Mouse (Mus musculus): ENCODE data around the gene Gna14. TPM values are rescaled to one million over a fixed set of nuclear protein-coding genes. Genes with fewer than 3 reads are reported as not detected.

Gna14 gene
- polyA plus RNA-seq, 1 experiment from 2014 or later = 2.6 TPM

- H3K4me2 ChIP-seq = no peak overlapping the region
- no peaks in the 10 kb centered on the region for H3K9me3 ChIP-seq (replicated peaks)
- ATAC-seq (ENCODE audit: low FRiP score) = no peak
- H3K4me1 ChIP-seq = no peaks in the 10 kb centered on the region
- no peak overlapping the region for H3K4me3 ChIP-seq (replicated peaks)
- H3K36me3 ChIP-seq = no peaks in the 10 kb centered on the region
- no peaks in the 10 kb centered on the region for H3K27me3 ChIP-seq (replicated peaks)
- no peak overlapping the region for H3K27ac ChIP-seq (replicated peaks)
- 94% methylated on average over 3 of the region's 3 CpGs for WGBS
- H3K9ac ChIP-seq (replicated peaks) = no peak overlapping the region
These were observed 85.0 kb downstream of the Gna14 start for GRCm38 (mm10) chr19:16520608-16521007.

GRCm38 (mm10) chr19:16526302-16526880, 90.8 kb downstream of the Gna14 start:
- no peaks in the 10 kb centered on the region for H3K9me3 ChIP-seq (replicated peaks)
- H3K4me1 ChIP-seq = no peaks in the 10 kb centered on the region
- no peak overlapping the region for H3K4me2 ChIP-seq
- H3K27me3 ChIP-seq (replicated peaks) = no peaks in the 10 kb centered on the region
- WGBS = 90% methylated on average over 9 of the region's 9 CpGs
- H3K27ac ChIP-seq (replicated peaks) = no peak overlapping the region
- no peak for ATAC-seq (ENCODE audit: low FRiP score)
- H3K9ac ChIP-seq (replicated peaks) = no peak overlapping the region
- no peak overlapping the region for H3K4me3 ChIP-seq (replicated peaks)
- no peaks in the 10 kb centered on the region for H3K36me3 ChIP-seq

DNA sequence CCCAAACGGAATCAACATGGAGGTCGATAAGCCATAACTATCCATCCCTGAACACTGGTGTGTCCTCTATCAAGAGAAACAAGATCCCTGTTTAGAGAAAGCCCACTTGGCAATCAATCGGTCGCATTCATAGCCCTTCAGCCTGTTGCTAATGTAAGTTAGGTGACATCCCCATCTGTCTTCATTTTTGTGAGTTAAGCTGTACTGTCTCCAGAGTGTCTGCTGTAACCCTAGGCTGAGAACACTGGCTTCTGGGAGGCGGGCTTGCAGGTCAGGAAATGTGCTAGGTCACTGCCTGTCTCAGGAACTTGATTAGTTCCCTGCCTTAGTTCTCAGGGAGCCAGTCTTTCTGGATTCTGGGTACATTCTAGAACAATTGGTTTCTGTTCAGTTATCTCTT, 91.5 kb downstream of the Gna14 start:
- no peak overlapping the region for H3K9ac ChIP-seq (replicated peaks)
- no peaks in the 10 kb centered on the region for H3K27me3 ChIP-seq (replicated peaks)
- ATAC-seq (ENCODE audit: low FRiP score) = no peak
- H3K36me3 ChIP-seq = no peaks in the 10 kb centered on the region
- H3K27ac ChIP-seq (replicated peaks) = no peak overlapping the region
- no peaks in the 10 kb centered on the region for H3K4me1 ChIP-seq
- H3K4me3 ChIP-seq (replicated peaks) = no peak overlapping the region
- H3K9me3 ChIP-seq (replicated peaks) = no peaks in the 10 kb centered on the region
- H3K4me2 ChIP-seq = no peak overlapping the region
- 81% methylated on average over 5 of the region's 5 CpGs for WGBS

- Histone ChIP-seq H3K9me3 (replicated peaks) (no peaks in the 10 kb centered on the region), H3K27me3 (replicated peaks) (no peaks in the 10 kb centered on the region), H3K4me2 (no peak overlapping the region), H3K9ac (replicated peaks) (no peak overlapping the region), H3K27ac (replicated peaks) (no peak overlapping the region), H3K4me1 (no peaks in the 10 kb centered on the region), H3K36me3 (no peaks in the 10 kb centered on the region), H3K4me3 (replicated peaks) (no peak overlapping the region)
- WGBS = 77% methylated on average over 3 of the region's 3 CpGs
- ATAC-seq (ENCODE audit: low FRiP score) = no peak
These were observed 92.8 kb downstream of the Gna14 start for GRCm38 (mm10) chr19:16528225-16528828.

DNA sequence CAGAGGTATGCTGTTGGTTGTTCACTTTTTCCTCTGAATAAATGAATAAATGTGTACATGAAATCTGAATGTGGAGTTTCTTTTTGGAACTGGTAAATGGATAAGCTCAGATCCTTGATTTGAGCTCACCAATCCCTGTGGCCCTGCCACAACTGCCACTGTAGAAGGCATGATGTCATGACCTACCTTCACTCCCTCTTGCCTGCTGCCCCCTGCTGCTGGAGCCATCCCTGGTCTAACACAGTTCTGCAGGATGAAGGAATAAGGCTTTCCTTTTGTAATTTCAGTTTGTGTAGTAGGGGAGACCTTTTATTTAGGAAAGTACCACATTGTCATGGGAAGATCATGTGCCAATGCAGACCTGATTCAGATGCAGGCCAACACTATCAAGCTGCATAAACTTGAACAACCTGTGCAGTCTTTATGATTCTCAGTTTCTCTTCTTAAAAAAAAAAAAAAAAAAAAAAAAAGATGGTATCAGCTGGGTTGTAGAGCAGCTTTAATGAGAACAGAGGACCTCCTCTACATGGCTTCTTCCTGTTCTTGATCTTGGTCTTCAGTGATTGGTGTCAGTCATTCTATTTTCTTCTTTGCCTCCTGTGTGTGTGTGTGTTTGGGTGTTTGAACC, 93.8 kb downstream of the Gna14 start:
- no peak overlapping the region for H3K4me2 ChIP-seq
- H3K9ac ChIP-seq (replicated peaks) = no peak overlapping the region
- ATAC-seq (ENCODE audit: low FRiP score) = no peak
- H3K36me3 ChIP-seq = no peaks in the 10 kb centered on the region
- H3K27ac ChIP-seq (replicated peaks) = no peak overlapping the region
- no peak overlapping the region for H3K4me3 ChIP-seq (replicated peaks)
- no peaks in the 10 kb centered on the region for H3K4me1 ChIP-seq
- H3K9me3 ChIP-seq (replicated peaks) = no peaks in the 10 kb centered on the region
- no peaks in the 10 kb centered on the region for H3K27me3 ChIP-seq (replicated peaks)

GRCm38 (mm10) chr19:16529999-16530398, 94.4 kb downstream of the Gna14 start:
- Histone ChIP-seq H3K27ac (replicated peaks) (no peak overlapping the region), H3K4me1 (no peaks in the 10 kb centered on the region), H3K27me3 (replicated peaks) (no peaks in the 10 kb centered on the region), H3K4me2 (no peak overlapping the region), H3K9ac (replicated peaks) (no peak overlapping the region), H3K9me3 (replicated peaks) (no peaks in the 10 kb centered on the region), H3K36me3 (no peaks in the 10 kb centered on the region), H3K4me3 (replicated peaks) (no peak overlapping the region)
- WGBS = 87% methylated on average over 4 of the region's 4 CpGs
- ATAC-seq (ENCODE audit: low FRiP score) = no peak

DNA sequence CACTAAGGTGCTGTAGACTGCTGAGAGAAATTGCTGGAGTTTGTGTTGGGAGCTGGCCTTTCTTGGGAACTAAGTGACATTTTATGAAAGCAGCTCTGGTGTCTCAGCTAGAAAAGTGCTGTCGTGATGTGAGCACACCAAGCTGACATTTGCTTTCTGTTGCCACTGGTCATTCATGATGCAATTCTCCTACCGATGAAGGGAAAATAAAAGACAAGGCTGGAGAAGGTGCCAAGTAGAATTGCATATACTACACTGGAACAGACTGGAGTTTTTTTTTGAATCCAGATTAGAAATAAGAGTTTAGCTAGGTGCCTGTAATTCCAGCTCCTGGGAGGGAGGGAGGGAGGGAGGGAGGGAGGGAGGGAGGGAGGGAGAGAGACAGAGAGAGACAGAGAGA, 98.7 kb downstream of the Gna14 start:
- Histone ChIP-seq H3K9ac (replicated peaks) (no peak overlapping the region), H3K4me3 (replicated peaks) (no peak overlapping the region), H3K27me3 (replicated peaks) (no peaks in the 10 kb centered on the region), H3K36me3 (no peaks in the 10 kb centered on the region), H3K27ac (replicated peaks) (no peak overlapping the region), H3K9me3 (replicated peaks) (no peaks in the 10 kb centered on the region), H3K4me2 (no peak overlapping the region), H3K4me1 (no peaks in the 10 kb centered on the region)
- WGBS = 64% methylated on average over 2 of the region's 2 CpGs
- no peak for ATAC-seq (ENCODE audit: low FRiP score)

DNA sequence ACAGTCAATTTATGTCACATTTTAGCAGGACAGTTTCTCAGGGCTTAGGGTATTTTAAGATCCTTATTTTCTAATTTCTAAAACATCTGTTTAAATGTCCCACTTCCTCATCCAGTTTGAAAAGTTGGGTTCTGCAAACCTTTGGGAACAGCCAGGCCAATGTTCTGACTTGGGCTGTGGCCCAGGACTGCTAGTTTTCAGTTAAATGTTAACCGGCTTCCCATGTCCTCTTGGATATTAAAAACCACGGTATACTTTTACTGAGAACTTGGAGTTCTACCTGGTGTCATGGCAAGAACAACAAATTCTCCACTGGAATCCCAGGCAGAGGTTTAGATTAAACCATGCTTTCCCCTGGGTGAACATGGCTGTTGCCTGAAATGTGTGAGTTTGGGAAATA, 102.9 kb downstream of the Gna14 start:
- no peak overlapping the region for H3K4me2 ChIP-seq
- H3K9ac ChIP-seq (replicated peaks) = no peak overlapping the region
- WGBS = 93% methylated on average over 2 of the region's 2 CpGs
- no peaks in the 10 kb centered on the region for H3K4me1 ChIP-seq
- H3K27ac ChIP-seq (replicated peaks) = no peak overlapping the region
- H3K4me3 ChIP-seq (replicated peaks) = no peak overlapping the region
- H3K9me3 ChIP-seq (replicated peaks) = no peaks in the 10 kb centered on the region
- no peak for ATAC-seq (ENCODE audit: low FRiP score)
- no peaks in the 10 kb centered on the region for H3K27me3 ChIP-seq (replicated peaks)
- no peaks in the 10 kb centered on the region for H3K36me3 ChIP-seq

DNA sequence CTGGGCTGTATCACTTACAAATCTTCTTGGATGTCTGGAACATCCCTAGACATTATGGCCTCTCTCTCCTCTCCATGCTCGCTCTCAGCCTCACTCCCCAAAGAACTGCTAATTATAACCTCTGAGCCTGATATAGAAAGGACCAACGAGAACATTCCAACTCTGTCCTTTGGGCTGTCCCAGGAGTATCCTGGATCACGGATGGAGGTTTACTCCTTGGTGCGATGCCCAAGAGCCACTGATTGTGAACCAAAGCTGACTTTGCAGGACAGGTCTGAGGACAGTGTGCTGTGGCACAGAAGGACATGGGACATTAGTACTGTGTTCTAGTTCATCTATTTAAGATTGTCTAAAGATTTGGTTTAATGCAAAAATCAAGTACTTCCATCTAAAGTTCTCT, 108.1 kb downstream of the Gna14 start:
- WGBS = 87% methylated on average over 4 of the region's 4 CpGs
- no peaks in the 10 kb centered on the region for H3K4me1 ChIP-seq
- no peaks in the 10 kb centered on the region for H3K9me3 ChIP-seq (replicated peaks)
- H3K4me3 ChIP-seq (replicated peaks) = no peak overlapping the region
- H3K36me3 ChIP-seq = no peaks in the 10 kb centered on the region
- no peak overlapping the region for H3K9ac ChIP-seq (replicated peaks)
- no peaks in the 10 kb centered on the region for H3K27me3 ChIP-seq (replicated peaks)
- H3K27ac ChIP-seq (replicated peaks) = no peak overlapping the region
- H3K4me2 ChIP-seq = no peak overlapping the region
- ATAC-seq (ENCODE audit: low FRiP score) = no peak

GRCm38 (mm10) chr19:16556988-16557387, 121.4 kb downstream of the Gna14 start:
- peaks cover 2% of the 10 kb centered on the region; the same call in 1 of the 2 replicates for H3K4me1 ChIP-seq
- WGBS = 66% methylated on average over 8 of the region's 8 CpGs

GRCm38 (mm10) chr19:16557971-16558370, 122.4 kb downstream of the Gna14 start:
- Histone ChIP-seq H3K4me1 (peaks cover 2% of the 10 kb centered on the region; the same call in 1 of the 2 replicates), H3K27ac (replicated peaks) (no peak overlapping the region), H3K9ac (replicated peaks) (no peak overlapping the region), H3K4me3 (replicated peaks) (no peak overlapping the region), H3K9me3 (replicated peaks) (no peaks in the 10 kb centered on the region), H3K36me3 (no peaks in the 10 kb centered on the region), H3K4me2 (no peak overlapping the region), H3K27me3 (replicated peaks) (no peaks in the 10 kb centered on the region)
- WGBS = 81% methylated on average over 5 of the region's 5 CpGs
- ATAC-seq (ENCODE audit: low FRiP score) = no peak

More at GRCm38 (mm10) chr19:16556988-16557387, 121.4 kb downstream of the Gna14 start:
- no peak for ATAC-seq (ENCODE audit: low FRiP score)
- no peaks in the 10 kb centered on the region for H3K36me3 ChIP-seq
- no peaks in the 10 kb centered on the region for H3K9me3 ChIP-seq (replicated peaks)
- no peak overlapping the region for H3K27ac ChIP-seq (replicated peaks)
- H3K27me3 ChIP-seq (replicated peaks) = no peaks in the 10 kb centered on the region
- H3K9ac ChIP-seq (replicated peaks) = no peak overlapping the region
- H3K4me2 ChIP-seq = no peak overlapping the region
- H3K4me3 ChIP-seq (replicated peaks) = no peak overlapping the region

DNA sequence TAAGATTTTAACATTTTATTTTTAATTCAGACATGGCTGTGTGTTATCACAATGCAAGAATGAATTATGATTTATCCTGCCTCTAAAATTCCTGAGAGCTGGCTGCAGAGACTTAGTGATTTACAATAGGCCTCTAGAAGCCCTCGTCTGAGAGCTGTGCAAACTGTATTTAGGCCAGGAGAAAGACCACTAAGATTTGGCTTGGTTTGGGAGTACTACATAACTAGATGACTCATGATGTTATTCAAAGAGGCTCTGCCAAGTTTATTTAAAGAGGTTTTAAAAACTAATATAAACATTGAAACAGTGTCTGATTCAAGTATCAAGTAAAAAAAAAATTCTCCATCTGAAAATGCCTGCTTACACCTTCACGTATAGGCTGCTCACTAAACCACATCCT, 123.0 kb downstream of the Gna14 start:
- Histone ChIP-seq H3K9me3 (replicated peaks) (no peaks in the 10 kb centered on the region), H3K36me3 (no peaks in the 10 kb centered on the region), H3K4me1 (peaks cover 2% of the 10 kb centered on the region; the same call in 1 of the 2 replicates), H3K27me3 (replicated peaks) (no peaks in the 10 kb centered on the region), H3K27ac (replicated peaks) (no peak overlapping the region), H3K4me3 (replicated peaks) (no peak overlapping the region), H3K9ac (replicated peaks) (no peak overlapping the region), H3K4me2 (no peak overlapping the region)
- WGBS = 67% methylated on average over 2 of the region's 2 CpGs
- no peak for ATAC-seq (ENCODE audit: low FRiP score)
